Mouse (Mus musculus): ENCODE data around the gene Slpi. TPM values are rescaled to one million over a fixed set of nuclear protein-coding genes. Genes with fewer than 3 reads are reported as not detected.
A peak's percentile ranks its signal among the peaks of the same experiment; 100 is the strongest.

Gene Slpi
- not detected in 2 replicates for polyA plus RNA-seq (2014; fragmentation: Nextera tagmentation; extraction: Ambion mirVana)

GRCm38 (mm10) chr2:164389020-164389419, at the start of gene Slpi:
Gene Slpi, minus strand, starts transcription at chr2:164389095.
- peak; percentile 64 for DNase-seq
- H3K27ac ChIP-seq (replicated peaks; ENCODE audit: low read depth, low read length), result no peak within 1 kb of the TSS
- WGBS, result under 1% methylated on average over 17 of the region's 17 CpGs

GRCm38 (mm10) chr2:164438257-164438656, 49.4 kb upstream of the Slpi start:
- ATAC-seq (ENCODE audit: low FRiP score, low TSS enrichment) (no peak), DNase-seq (no peak)
- WGBS, result 76% methylated on average over 8 of the region's 8 CpGs
- Histone ChIP-seq H3K9ac (replicated peaks; ENCODE audit: low read length) (no peak overlapping the region), H3K9me3 (ENCODE audit: control insufficient read depth, low read length) (no peaks in the 10 kb centered on the region), H3K27me3 (ENCODE audit: control insufficient read depth, insufficient read depth, low read length) (peaks cover 15% of the 10 kb centered on the region), H3K36me3 (ENCODE audit: control insufficient read depth, insufficient read depth, low read length) (no peaks in the 10 kb centered on the region), H3K27ac (replicated peaks; ENCODE audit: low read depth, low read length) (no peak overlapping the region), H3K4me3 (replicated peaks; ENCODE audit: low read depth, low read length) (no peak overlapping the region), H3K4me1 (ENCODE audit: control insufficient read depth, insufficient read depth, low read length) (peaks cover 9% of the 10 kb centered on the region), H3K4me2 (ENCODE audit: low read length) (no peak overlapping the region)

More at GRCm38 (mm10) chr2:164389020-164389419, at the start of gene Slpi:
- peak within 1 kb of the TSS; percentile 70 for H3K4me2 ChIP-seq (ENCODE audit: low read length)
- peaks cover 20% of the 10 kb centered on the region for H3K27me3 ChIP-seq (ENCODE audit: control insufficient read depth, insufficient read depth, low read length)
- H3K9me3 ChIP-seq (ENCODE audit: control insufficient read depth, low read length), result no peaks in the 10 kb centered on the region
- peak; percentile 57; the same call in 1 of the 2 replicates for ATAC-seq (ENCODE audit: low FRiP score, low TSS enrichment)
- H3K4me1 ChIP-seq (ENCODE audit: control insufficient read depth, insufficient read depth, low read length), result peaks cover 10% of the 10 kb centered on the region; the same call in 1 of the 2 replicates
- H3K9ac ChIP-seq (replicated peaks; ENCODE audit: low read length), result peak within 1 kb of the TSS; percentile 52
- no peaks in the 10 kb centered on the region for H3K36me3 ChIP-seq (ENCODE audit: control insufficient read depth, insufficient read depth, low read length)
- peak within 1 kb of the TSS; percentile 47 for H3K4me3 ChIP-seq (replicated peaks; ENCODE audit: low read depth, low read length)

- Histone ChIP-seq H3K4me3 (replicated peaks; ENCODE audit: low read depth, low read length) (no peak overlapping the region), H3K36me3 (ENCODE audit: control insufficient read depth, insufficient read depth, low read length) (no peaks in the 10 kb centered on the region), H3K4me1 (ENCODE audit: control insufficient read depth, insufficient read depth, low read length) (peaks cover 3% of the 10 kb centered on the region), H3K27me3 (ENCODE audit: control insufficient read depth, insufficient read depth, low read length) (peaks cover 13% of the 10 kb centered on the region), H3K9me3 (ENCODE audit: control insufficient read depth, low read length) (no peaks in the 10 kb centered on the region), H3K27ac (replicated peaks; ENCODE audit: low read depth, low read length) (no peak overlapping the region), H3K9ac (replicated peaks; ENCODE audit: low read length) (no peak overlapping the region), H3K4me2 (ENCODE audit: low read length) (no peak overlapping the region)
- WGBS, result 81% methylated on average over 6 of the region's 6 CpGs
- DNase-seq, result no peak
- ATAC-seq (ENCODE audit: low FRiP score, low TSS enrichment), result no peak
Observed at GRCm38 (mm10) chr2:164437710-164438109, 48.8 kb upstream of the Slpi start.

GRCm38 (mm10) chr2:164436961-164437360, 48.1 kb upstream of the Slpi start:
- no peak overlapping the region for H3K9ac ChIP-seq (replicated peaks; ENCODE audit: low read length)
- no peak overlapping the region for H3K4me2 ChIP-seq (ENCODE audit: low read length)
- no peak for ATAC-seq (ENCODE audit: low FRiP score, low TSS enrichment)
- H3K36me3 ChIP-seq (ENCODE audit: control insufficient read depth, insufficient read depth, low read length), result no peaks in the 10 kb centered on the region
- WGBS, result 56% methylated on average over 3 of the region's 3 CpGs
- no peak overlapping the region for H3K27ac ChIP-seq (replicated peaks; ENCODE audit: low read depth, low read length)
- H3K27me3 ChIP-seq (ENCODE audit: control insufficient read depth, insufficient read depth, low read length), result peaks cover 8% of the 10 kb centered on the region
- no peak overlapping the region for H3K4me3 ChIP-seq (replicated peaks; ENCODE audit: low read depth, low read length)
- no peaks in the 10 kb centered on the region for H3K4me1 ChIP-seq (ENCODE audit: control insufficient read depth, insufficient read depth, low read length)
- DNase-seq, result no peak
- H3K9me3 ChIP-seq (ENCODE audit: control insufficient read depth, low read length), result no peaks in the 10 kb centered on the region

- H3K9ac ChIP-seq (replicated peaks; ENCODE audit: low read length), result no peak overlapping the region
- 22% methylated on average over 8 of the region's 8 CpGs for WGBS
- H3K27me3 ChIP-seq (ENCODE audit: control insufficient read depth, insufficient read depth, low read length), result peaks cover 6% of the 10 kb centered on the region
- H3K4me2 ChIP-seq (ENCODE audit: low read length), result no peak overlapping the region
- no peak overlapping the region for H3K4me3 ChIP-seq (replicated peaks; ENCODE audit: low read depth, low read length)
- no peak overlapping the region for H3K27ac ChIP-seq (replicated peaks; ENCODE audit: low read depth, low read length)
- H3K36me3 ChIP-seq (ENCODE audit: control insufficient read depth, insufficient read depth, low read length), result no peaks in the 10 kb centered on the region
- no peaks in the 10 kb centered on the region for H3K9me3 ChIP-seq (ENCODE audit: control insufficient read depth, low read length)
- DNase-seq (no peak), ATAC-seq (ENCODE audit: low FRiP score, low TSS enrichment) (no peak)
- H3K4me1 ChIP-seq (ENCODE audit: control insufficient read depth, insufficient read depth, low read length), result no peaks in the 10 kb centered on the region
Observed at GRCm38 (mm10) chr2:164436215-164436913, 47.5 kb upstream of the Slpi start.

- no peak overlapping the region for H3K9ac ChIP-seq (replicated peaks; ENCODE audit: low read length)
- DNase-seq, result no peak
- H3K4me3 ChIP-seq (replicated peaks; ENCODE audit: low read depth, low read length), result no peak overlapping the region
Observed at GRCm38 (mm10) chr2:164435216-164436090, 46.6 kb upstream of the Slpi start.

GRCm38 (mm10) chr2:164434681-164435080, 45.8 kb upstream of the Slpi start:
- DNase-seq (no peak), ATAC-seq (ENCODE audit: low FRiP score, low TSS enrichment) (no peak)
- WGBS, result 84% methylated on average over 3 of the region's 3 CpGs

More at GRCm38 (mm10) chr2:164435216-164436090, 46.6 kb upstream of the Slpi start:
- 64% methylated on average over 5 of the region's 5 CpGs for WGBS
- no peaks in the 10 kb centered on the region for H3K9me3 ChIP-seq (ENCODE audit: control insufficient read depth, low read length)
- no peak overlapping the region for H3K27ac ChIP-seq (replicated peaks; ENCODE audit: low read depth, low read length)
- no peaks in the 10 kb centered on the region for H3K36me3 ChIP-seq (ENCODE audit: control insufficient read depth, insufficient read depth, low read length)
- H3K4me1 ChIP-seq (ENCODE audit: control insufficient read depth, insufficient read depth, low read length), result no peaks in the 10 kb centered on the region
- no peaks in the 10 kb centered on the region for H3K27me3 ChIP-seq (ENCODE audit: control insufficient read depth, insufficient read depth, low read length)
- no peak overlapping the region for H3K4me2 ChIP-seq (ENCODE audit: low read length)
- ATAC-seq (ENCODE audit: low FRiP score, low TSS enrichment), result no peak

GRCm38 (mm10) chr2:164433278-164433895, 44.5 kb upstream of the Slpi start:
- no peak for ATAC-seq (ENCODE audit: low FRiP score, low TSS enrichment)

More at GRCm38 (mm10) chr2:164434681-164435080, 45.8 kb upstream of the Slpi start:
- Histone ChIP-seq H3K4me3 (replicated peaks; ENCODE audit: low read depth, low read length) (no peak overlapping the region), H3K4me1 (ENCODE audit: control insufficient read depth, insufficient read depth, low read length) (no peaks in the 10 kb centered on the region), H3K4me2 (ENCODE audit: low read length) (no peak overlapping the region), H3K9ac (replicated peaks; ENCODE audit: low read length) (no peak overlapping the region), H3K36me3 (ENCODE audit: control insufficient read depth, insufficient read depth, low read length) (no peaks in the 10 kb centered on the region), H3K9me3 (ENCODE audit: control insufficient read depth, low read length) (no peaks in the 10 kb centered on the region), H3K27ac (replicated peaks; ENCODE audit: low read depth, low read length) (no peak overlapping the region), H3K27me3 (ENCODE audit: control insufficient read depth, insufficient read depth, low read length) (no peaks in the 10 kb centered on the region)

More at GRCm38 (mm10) chr2:164433278-164433895, 44.5 kb upstream of the Slpi start:
- no peak overlapping the region for H3K9ac ChIP-seq (replicated peaks; ENCODE audit: low read length)
- WGBS, result 82% methylated on average over 9 of the region's 9 CpGs
- H3K4me3 ChIP-seq (replicated peaks; ENCODE audit: low read depth, low read length), result no peak overlapping the region
- H3K27me3 ChIP-seq (ENCODE audit: control insufficient read depth, insufficient read depth, low read length), result no peaks in the 10 kb centered on the region
- no peaks in the 10 kb centered on the region for H3K4me1 ChIP-seq (ENCODE audit: control insufficient read depth, insufficient read depth, low read length)
- H3K4me2 ChIP-seq (ENCODE audit: low read length), result no peak overlapping the region
- H3K9me3 ChIP-seq (ENCODE audit: control insufficient read depth, low read length), result no peaks in the 10 kb centered on the region
- no peak for DNase-seq
- no peak overlapping the region for H3K27ac ChIP-seq (replicated peaks; ENCODE audit: low read depth, low read length)
- H3K36me3 ChIP-seq (ENCODE audit: control insufficient read depth, insufficient read depth, low read length), result no peaks in the 10 kb centered on the region
